Mouse (Mus musculus) lung, embryonic 14.5 days (tissue): ENCODE measurements at regions not wholly inside any gene's neighbourhood (a gene's known extent, or its start where the extent isn't known, plus 50 kb on each side); places are given as distances from the start of the nearest gene placed in this dataset.
A peak's percentile ranks its signal among the peaks of the same experiment; 100 is the strongest.

Experiments
- ATAC-seq: fragments of 200-750 bp; cut with Nextera tagmentation; 2 replicates; pipeline ENCODE4 v1.8.0; 2017; ENCODE audit warnings: mild to moderate bottlenecking, moderate TSS enrichment, moderate library complexity; ENCODE audit not compliant: insufficient read depth
- DNase-seq: peaks from one replicate; pipeline ENCODE4 v3.0.0-alpha.2; 2015
- H3K27ac ChIP-seq: fragments of 300-500 bp; sonication (generic); 2 replicates; pipeline ENCODE4 v1.5.1; 2014; ENCODE audit warnings: low read depth, mild to moderate bottlenecking, moderate library complexity
- H3K27me3 ChIP-seq: fragments of 300-500 bp; sonication (generic); 2 replicates; pipeline ENCODE4 v1.6.1; 2014; ENCODE audit warnings: low read length, control low read depth; ENCODE audit not compliant: insufficient read depth
- H3K36me3 ChIP-seq: fragments of 300-500 bp; sonication (generic); 2 replicates; pipeline ENCODE4 v1.6.1; 2014; ENCODE audit warnings: control low read depth; ENCODE audit not compliant: insufficient read depth
- H3K4me1 ChIP-seq: fragments of 300-500 bp; sonication (generic); 2 replicates; pipeline ENCODE4 v1.6.1; 2014; ENCODE audit warnings: antibody characterized with exemption, control low read depth; ENCODE audit not compliant: insufficient read depth
- H3K4me2 ChIP-seq: fragments of 300-500 bp; sonication (generic); 2 replicates; pipeline ENCODE4 v1.6.1; 2014; ENCODE audit warnings: mild to moderate bottlenecking
- H3K4me3 ChIP-seq: fragments of 300-500 bp; sonication (generic); 2 replicates; pipeline ENCODE4 v1.5.1; 2014; ENCODE audit warnings: low read depth, low read length
- H3K9ac ChIP-seq: fragments of 300-500 bp; sonication (generic); 2 replicates; pipeline ENCODE4 v1.6.1; 2014
- H3K9me3 ChIP-seq: fragments of 300-500 bp; sonication (generic); 2 replicates; pipeline ENCODE4 v1.6.1; 2016; ENCODE audit warnings: low read depth, low read length, control low read depth
- CTCF ChIP-seq: IDR thresholded peaks from 2 replicates; pipeline ENCODE4 v1.5.1; 2016; ENCODE audit warnings: antibody characterized with exemption, low read depth
- WGBS: fragments of 180-500 bp; shearing (Covaris S2); extraction: QIAGEN DNeasy Blood & Tissue Kit; methylation state at CpG from one replicate; pipeline ENCODE4 v1.1.7; 2014; 5-methylcytosine and 5-hydroxymethylcytosine counted together

DNA sequence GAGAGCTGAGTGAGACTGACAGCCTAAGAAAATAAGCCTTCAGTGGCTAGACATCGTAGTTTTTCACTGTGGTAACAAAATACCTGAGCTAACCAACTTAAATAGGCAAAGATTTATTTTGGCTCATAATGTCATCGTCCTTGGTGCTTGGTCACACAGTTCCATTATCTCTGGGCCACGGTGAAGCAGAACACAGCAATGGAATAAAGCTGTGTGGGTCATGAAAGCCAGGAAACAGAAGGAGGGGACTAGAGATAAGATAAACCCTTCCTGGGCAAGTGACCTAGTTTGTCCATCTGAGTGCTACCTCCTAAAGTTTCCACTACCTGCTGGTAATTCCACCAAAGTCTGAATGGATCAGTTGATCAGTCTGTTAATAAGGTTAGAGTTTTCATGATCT lies 134.8 kb upstream of the Gm5129 start:
- no peak for ATAC-seq
- Histone ChIP-seq H3K27ac (no peak overlapping the region), H3K9ac (no peak overlapping the region), H3K4me1 (no peaks in the 10 kb centered on the region), H3K4me2 (no peak overlapping the region), H3K4me3 (no peak overlapping the region), H3K36me3 (no peaks in the 10 kb centered on the region), H3K27me3 (no peaks in the 10 kb centered on the region), H3K9me3 (no peaks in the 10 kb centered on the region)
- no peak for DNase-seq
- TF ChIP-seq CTCF: no peak
- WGBS: 35% methylated on average over 3 of the region's 3 CpGs

DNA sequence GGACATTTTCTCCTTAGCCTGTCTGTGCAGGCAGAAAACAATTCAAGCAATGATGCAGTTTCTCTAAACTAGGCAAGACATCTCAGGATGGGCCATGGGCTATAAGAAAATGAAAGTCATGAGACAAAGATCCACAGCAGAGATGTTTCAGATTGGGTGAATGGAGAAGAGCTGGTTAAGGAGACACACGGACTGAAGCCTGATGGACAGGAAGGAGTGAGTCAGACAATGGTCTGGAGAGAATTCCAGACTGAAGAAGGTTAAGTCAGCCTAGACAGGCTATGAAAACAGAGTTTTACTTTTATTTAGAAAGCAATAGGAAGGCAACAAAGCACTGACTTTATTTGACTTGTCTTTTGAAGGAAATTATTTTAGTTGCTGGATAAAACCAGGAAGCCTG lies 137.5 kb upstream of the Il6 start:
- TF ChIP-seq CTCF: no peak
- WGBS: 54% methylated on average over 1 of the region's 1 CpGs
- Histone ChIP-seq H3K36me3 (no peaks in the 10 kb centered on the region), H3K4me2 (no peak overlapping the region), H3K4me3 (no peak overlapping the region), H3K4me1 (no peaks in the 10 kb centered on the region), H3K9ac (no peak overlapping the region), H3K27me3 (no peaks in the 10 kb centered on the region), H3K27ac (no peak overlapping the region), H3K9me3 (no peaks in the 10 kb centered on the region)
- DNase-seq (no peak), ATAC-seq (no peak)

DNA sequence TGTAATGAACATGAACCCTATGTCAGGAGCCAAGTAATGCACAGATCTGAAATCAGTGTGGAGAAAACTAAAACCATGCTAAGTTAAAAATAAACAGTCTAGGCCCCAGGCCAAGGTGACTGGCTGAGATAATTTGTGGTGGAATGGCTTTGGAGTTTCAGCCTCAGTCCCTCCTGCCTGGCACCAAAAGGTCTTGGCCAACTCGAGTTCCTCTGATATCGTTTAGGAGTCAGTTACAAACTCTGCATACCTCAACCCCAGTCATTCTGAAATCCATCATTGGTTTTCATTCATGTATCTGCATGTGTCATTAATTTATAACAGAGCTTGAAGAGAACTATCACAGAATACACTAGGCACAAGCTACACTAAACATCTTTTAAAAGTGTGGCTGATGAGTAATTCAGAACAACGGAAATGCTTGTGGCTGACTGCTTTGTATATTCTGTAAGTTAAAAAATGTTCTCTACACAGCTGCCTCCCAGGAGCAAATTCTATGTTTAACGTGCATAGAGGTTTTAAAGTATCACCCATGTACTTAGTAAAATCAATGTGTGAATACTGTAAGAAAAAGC lies 125.6 kb upstream of the Il6 start:
- ATAC-seq (no peak), DNase-seq (no peak)
- TF ChIP-seq CTCF: no peak
- Histone ChIP-seq H3K27me3 (no peaks in the 10 kb centered on the region), H3K9ac (no peak overlapping the region), H3K4me3 (no peak overlapping the region), H3K4me2 (no peak overlapping the region), H3K27ac (no peak overlapping the region), H3K36me3 (no peaks in the 10 kb centered on the region), H3K4me1 (no peaks in the 10 kb centered on the region), H3K9me3 (no peaks in the 10 kb centered on the region)
- 48% methylated on average over 4 of the region's 4 CpGs for WGBS

DNA sequence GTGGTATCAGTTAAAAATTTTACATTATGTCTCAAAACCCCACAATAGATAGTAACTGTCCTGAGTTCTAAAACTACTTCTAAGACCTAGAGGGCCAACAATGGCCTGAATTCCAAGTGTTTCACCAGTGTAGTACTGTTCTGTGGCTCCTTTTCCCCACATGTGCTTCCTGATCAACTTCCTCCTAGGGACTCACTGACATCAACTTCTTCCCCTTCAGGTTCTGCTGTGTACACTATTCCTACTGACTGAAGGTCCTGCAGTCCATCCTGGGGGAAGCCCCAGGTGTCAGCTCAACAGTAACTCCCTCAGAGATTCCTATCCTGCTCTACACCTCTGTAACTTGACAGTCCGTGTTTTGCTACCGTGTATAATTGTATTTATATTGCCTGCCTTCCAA lies 120.6 kb upstream of the Il6 start:
- H3K9ac ChIP-seq: no peak overlapping the region
- ATAC-seq (no peak), DNase-seq (no peak)
- WGBS: 77% methylated on average over 2 of the region's 2 CpGs
- H3K27me3 ChIP-seq: no peaks in the 10 kb centered on the region
- H3K27ac ChIP-seq: no peak overlapping the region
- H3K36me3 ChIP-seq: no peaks in the 10 kb centered on the region
- no peaks in the 10 kb centered on the region for H3K9me3 ChIP-seq
- H3K4me3 ChIP-seq: no peak overlapping the region
- H3K4me1 ChIP-seq: peaks cover 2% of the 10 kb centered on the region; the same call in 1 of the 2 replicates
- no peak overlapping the region for H3K4me2 ChIP-seq
- no peak for TF ChIP-seq CTCF

DNA sequence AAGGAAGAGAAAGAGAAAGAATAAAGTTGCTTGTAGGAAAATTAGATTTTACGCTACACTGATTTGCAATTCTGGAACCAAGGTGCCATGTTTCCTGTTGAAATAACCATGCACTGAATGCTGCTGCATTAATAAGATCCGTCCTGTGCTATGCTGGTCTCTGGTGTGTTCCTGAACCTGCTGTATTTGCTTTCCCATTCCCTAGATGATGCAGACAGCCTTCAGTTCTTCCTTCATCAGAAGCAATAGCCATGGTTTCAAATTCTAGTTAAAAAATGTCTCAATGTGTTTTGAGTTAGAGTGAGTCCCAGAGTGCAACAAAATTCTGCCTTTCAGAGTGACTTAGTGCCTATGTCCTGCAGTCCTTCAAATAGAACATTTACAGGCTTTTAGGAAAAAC lies 120.1 kb upstream of the Il6 start:
- TF ChIP-seq CTCF: no peak

DNA sequence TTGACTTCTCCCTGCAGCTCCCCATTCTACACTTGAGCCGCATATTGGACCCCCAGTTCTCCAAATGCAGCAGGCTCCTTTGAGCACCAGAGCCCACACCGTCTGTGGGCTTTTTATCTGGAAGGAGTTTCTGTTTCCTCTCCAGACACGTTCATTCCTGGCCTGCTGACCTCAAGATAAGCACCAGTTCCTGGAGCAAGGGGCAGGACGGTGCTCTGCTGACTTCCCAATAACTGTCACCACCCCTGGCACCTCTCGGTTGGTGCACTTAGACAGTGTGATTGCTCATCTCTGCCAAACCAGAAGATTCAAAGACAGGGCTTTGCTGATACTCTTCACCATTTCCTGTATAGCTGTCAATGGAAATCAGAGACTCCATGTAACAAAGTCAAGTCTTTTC lies 119.1 kb upstream of the Il6 start:
- no peak for ATAC-seq
- peaks cover 2% of the 10 kb centered on the region; the same call in 1 of the 2 replicates for H3K4me1 ChIP-seq
- no peak overlapping the region for H3K27ac ChIP-seq
- H3K4me3 ChIP-seq: no peak overlapping the region
- no peak for DNase-seq
- no peak for TF ChIP-seq CTCF
- no peak overlapping the region for H3K9ac ChIP-seq
- H3K36me3 ChIP-seq: no peaks in the 10 kb centered on the region
- 13% methylated on average over 5 of the region's 5 CpGs for WGBS
- no peaks in the 10 kb centered on the region for H3K9me3 ChIP-seq
- no peaks in the 10 kb centered on the region for H3K27me3 ChIP-seq
- H3K4me2 ChIP-seq: no peak overlapping the region

More for the DNA sequence above, 120.1 kb upstream of the Il6 start:
- Histone ChIP-seq H3K9me3 (no peaks in the 10 kb centered on the region), H3K27me3 (no peaks in the 10 kb centered on the region), H3K4me2 (no peak overlapping the region), H3K27ac (no peak overlapping the region), H3K36me3 (no peaks in the 10 kb centered on the region), H3K9ac (no peak overlapping the region), H3K4me3 (no peak overlapping the region), H3K4me1 (peaks cover 2% of the 10 kb centered on the region; the same call in 1 of the 2 replicates)
- 79% methylated on average over 2 of the region's 2 CpGs for WGBS
- DNase-seq (no peak), ATAC-seq (no peak)

DNA sequence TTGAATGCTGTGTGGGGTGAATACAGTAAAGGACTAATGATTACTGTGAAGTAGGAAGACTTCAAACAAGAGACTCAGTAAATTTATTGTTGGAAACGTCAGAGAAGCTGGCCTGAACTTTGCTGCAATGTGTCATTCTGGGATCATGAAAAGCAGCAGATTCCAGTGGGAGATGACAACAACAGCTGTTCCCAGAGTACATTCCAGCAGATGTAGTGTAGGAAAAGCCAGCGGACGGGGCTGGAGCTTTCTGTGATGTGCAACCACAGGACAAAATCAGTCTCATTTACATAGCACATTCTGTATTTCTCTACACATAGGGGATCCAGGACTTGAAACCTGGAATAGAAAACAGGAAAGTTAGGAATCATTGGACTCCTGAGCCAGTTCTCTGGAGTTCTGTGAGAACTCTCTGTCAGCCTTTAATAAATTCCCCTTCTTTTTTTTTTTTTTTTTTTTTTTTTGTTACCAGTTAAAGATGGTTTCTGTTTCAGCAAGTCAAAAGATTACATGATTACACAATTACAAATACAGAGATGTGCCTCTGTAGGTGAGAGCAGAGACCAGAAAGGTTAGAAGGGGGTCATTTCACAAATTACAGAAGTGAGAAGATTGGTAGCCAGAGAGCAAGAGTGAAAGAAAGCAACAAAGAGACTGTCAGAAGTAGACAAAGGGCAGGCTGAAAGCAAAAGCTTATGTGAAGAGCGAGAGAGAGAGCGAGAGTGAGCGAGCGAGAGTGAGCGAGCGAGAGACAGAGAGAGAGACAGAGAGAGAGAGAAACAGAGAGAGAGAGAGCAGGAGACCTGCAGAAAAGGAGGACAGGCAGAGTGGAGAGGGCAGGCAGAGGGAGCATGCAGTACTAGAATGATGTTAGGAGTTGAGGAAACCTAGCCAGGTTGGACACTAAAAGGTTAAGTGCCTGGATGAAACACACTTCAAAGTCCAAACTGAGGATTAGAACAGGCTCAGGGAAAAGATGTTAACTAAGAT lies 118.0 kb upstream of the Il6 start:
- Histone ChIP-seq H3K4me1 (peaks cover 2% of the 10 kb centered on the region; the same call in 1 of the 2 replicates), H3K27ac (no peak overlapping the region; the same call in 1 of the 2 replicates), H3K36me3 (no peaks in the 10 kb centered on the region), H3K27me3 (no peaks in the 10 kb centered on the region), H3K9me3 (no peaks in the 10 kb centered on the region), H3K9ac (no peak overlapping the region), H3K4me2 (no peak overlapping the region), H3K4me3 (no peak overlapping the region)
- ATAC-seq (no peak), DNase-seq (peak; percentile 65)
- TF ChIP-seq CTCF: no peak
- WGBS: 45% methylated on average over 9 of the region's 9 CpGs
